Mouse (Mus musculus): ENCODE data around the gene Mapkapk5. TPM values are rescaled to one million over a fixed set of nuclear protein-coding genes. Genes with fewer than 3 reads are reported as not detected.
"Not testable (repeated sequence)": the region's sequence is repeated elsewhere in the genome, so short reads cannot be mapped to it uniquely, and the experiment has no call there.

The Mapkapk5 gene
- total RNA-seq, 2 experiments from 2014 or later, result 57.3 to 64.1 TPM

GRCm38 (mm10) chr5:121569881-121570420 is 24.2 kb upstream of the Mapkapk5 start:
- DNase-seq, result no peak
- intact Hi-C loops (cut with DNase I; ENCODE audit: low total_unique reads), result loop anchor here (5.0 kb wide), 1 partner anchor 32 kb away; no protein-coding TSS in a partner anchor

- DNase-seq, result no peak
- intact Hi-C loops (cut with DNase I; ENCODE audit: low total_unique reads), result loop anchor here (5.0 kb wide), 1 partner anchor 36 kb away; no protein-coding TSS in a partner anchor
Measured at GRCm38 (mm10) chr5:121566035-121566681, 20.5 kb upstream of the Mapkapk5 start.

GRCm38 (mm10) chr5:121564468-121564895 is 18.8 kb upstream of the Mapkapk5 start:
- peak; percentile 88 for DNase-seq
- intact Hi-C loops (cut with DNase I; ENCODE audit: low total_unique reads), result no loop called here

- intact Hi-C loops (cut with DNase I; ENCODE audit: low total_unique reads), result no loop called here
- no peak for DNase-seq
Measured at GRCm38 (mm10) chr5:121562436-121562835, 16.7 kb upstream of the Mapkapk5 start.

GRCm38 (mm10) chr5:121549196-121549595 is 3.5 kb upstream of the Mapkapk5 start:
- intact Hi-C loops (cut with DNase I; ENCODE audit: low total_unique reads), result no loop called here
- DNase-seq, result peak; percentile 53

- intact Hi-C loops (cut with DNase I; ENCODE audit: low total_unique reads), result no loop called here
- no peak for DNase-seq
Measured at GRCm38 (mm10) chr5:121547084-121547483, 1.4 kb upstream of the Mapkapk5 start.

- intact Hi-C loops (cut with DNase I; ENCODE audit: low total_unique reads), result no loop called here
- peak; percentile 68 for DNase-seq
Measured at GRCm38 (mm10) chr5:121546530-121546895, 808 bp upstream of the Mapkapk5 start.

GRCm38 (mm10) chr5:121544910-121545792 is 554 bp downstream of the Mapkapk5 start, which contains the start of the genes Adam1a and Gm42878:
TSS of gene Adam1a (minus strand) at chr5:121545482.
TSS of gene Gm42878 (minus strand) at chr5:121545482.
- peak; percentile 50 for DNase-seq
- intact Hi-C loops (cut with DNase I; ENCODE audit: low total_unique reads), result no loop called here

- no peak for DNase-seq
- intact Hi-C loops (cut with DNase I; ENCODE audit: low total_unique reads), result no loop called here
Measured at GRCm38 (mm10) chr5:121543370-121543769, 2.3 kb downstream of the Mapkapk5 start.

- DNase-seq, result no peak
- intact Hi-C loops (cut with DNase I; ENCODE audit: low total_unique reads), result no loop called here
Measured at GRCm38 (mm10) chr5:121541235-121541634, 4.5 kb downstream of the Mapkapk5 start.

- no peak for DNase-seq
- intact Hi-C loops (cut with DNase I; ENCODE audit: low total_unique reads), result no loop called here
Measured at GRCm38 (mm10) chr5:121540066-121540465, 5.6 kb downstream of the Mapkapk5 start.

- no peak for DNase-seq
- intact Hi-C loops (cut with DNase I; ENCODE audit: low total_unique reads), result no loop called here
Measured at GRCm38 (mm10) chr5:121537588-121537987, 8.1 kb downstream of the Mapkapk5 start.

- no peak for DNase-seq
Measured at GRCm38 (mm10) chr5:121536921-121537555, 8.7 kb downstream of the Mapkapk5 start.

GRCm38 (mm10) chr5:121535116-121535515 is 10.6 kb downstream of the Mapkapk5 start:
- no peak for DNase-seq
- intact Hi-C loops (cut with DNase I; ENCODE audit: low total_unique reads), result no loop called here

More at GRCm38 (mm10) chr5:121536921-121537555, 8.7 kb downstream of the Mapkapk5 start:
- intact Hi-C loops (cut with DNase I; ENCODE audit: low total_unique reads), result no loop called here

- intact Hi-C loops (cut with DNase I; ENCODE audit: low total_unique reads), result no loop called here
- DNase-seq, result no peak
Measured at GRCm38 (mm10) chr5:121534521-121534920, 11.2 kb downstream of the Mapkapk5 start.

GRCm38 (mm10) chr5:121526961-121527360 is 18.7 kb downstream of the Mapkapk5 start:
- no peak for DNase-seq
- intact Hi-C loops (cut with DNase I; ENCODE audit: low total_unique reads), result no loop called here

GRCm38 (mm10) chr5:121526526-121526925 is 19.2 kb downstream of the Mapkapk5 start:
- intact Hi-C loops (cut with DNase I; ENCODE audit: low total_unique reads), result no loop called here
- DNase-seq, result no peak

- intact Hi-C loops (cut with DNase I; ENCODE audit: low total_unique reads), result no loop called here
Measured at GRCm38 (mm10) chr5:121525774-121526450, 19.8 kb downstream of the Mapkapk5 start.

GRCm38 (mm10) chr5:121519758-121520157 is 25.9 kb downstream of the Mapkapk5 start:
- intact Hi-C loops (cut with DNase I; ENCODE audit: low total_unique reads); DNase-seq: not testable (repeated sequence)

More at GRCm38 (mm10) chr5:121525774-121526450, 19.8 kb downstream of the Mapkapk5 start:
- no peak for DNase-seq
